Mouse (Mus musculus): ENCODE measurements at regions not wholly inside any gene's neighbourhood (a gene's known extent, or its start where the extent isn't known, plus 50 kb on each side); places are given as distances from the start of the nearest gene placed in this dataset.

GRCm38 (mm10) chr13:30042689-30043320 lies 56.9 kb upstream of the E2f3 start:
- DNase-seq (ENCODE audit: low spot score), result no peak

- DNase-seq (ENCODE audit: low spot score), result no peak
These were observed 55.8 kb upstream of the E2f3 start for GRCm38 (mm10) chr13:30041501-30042295.

GRCm38 (mm10) chr13:30040288-30040687 lies 54.4 kb upstream of the E2f3 start:
- DNase-seq (ENCODE audit: low spot score), result no peak

- DNase-seq (ENCODE audit: low spot score), result no peak
These were observed 53.9 kb upstream of the E2f3 start for GRCm38 (mm10) chr13:30039791-30040190.

GRCm38 (mm10) chr13:30036561-30036960 lies 50.7 kb upstream of the E2f3 start:
- DNase-seq (ENCODE audit: low spot score), result no peak

GRCm38 (mm10) chr13:30036071-30036470 lies 50.2 kb upstream of the E2f3 start:
- no peak for DNase-seq (ENCODE audit: low spot score)
